8 mouse cellular contexts compared by ENCODE assay signal in the genomic region with DNA sequence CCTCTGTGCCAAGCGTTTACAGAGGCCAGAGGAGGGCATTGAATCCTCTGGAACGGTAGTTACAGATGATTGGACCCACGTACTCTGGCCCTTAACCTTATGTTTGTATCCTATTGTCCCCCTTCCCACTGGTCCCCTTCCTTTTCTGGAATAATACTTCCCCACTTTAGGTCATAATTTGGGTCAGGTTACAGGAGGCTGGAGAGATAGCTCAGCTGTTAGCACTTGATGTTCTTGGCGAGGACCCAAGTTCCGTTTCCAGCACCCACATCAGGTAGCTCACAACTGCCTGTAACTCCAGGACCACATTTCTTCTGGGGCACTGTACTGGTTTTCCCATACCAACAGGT. TPM values are rescaled to one million over a fixed set of nuclear protein-coding genes. Genes with fewer than 3 reads are reported as not detected.
DNase-seq lines count a peak whose midpoint lies in the region; ATAC-seq and TF ChIP-seq lines count a peak whose summit lies in the region.

No protein-coding gene starts in this region.

- ATAC-seq in intestine, embryonic 16.5 days, result no peak
- ATAC-seq in granulocyte monocyte progenitor cell, adult 5-6 weeks (replicated peaks; ENCODE audit: poor library complexity, severe bottlenecking), result no peak

- H3K27ac ChIP-seq in bone marrow macrophage, adult 2 months (ENCODE audit: insufficient read depth, low read depth, low read length), result peak overlapping the region; percentile 96
- H3K27ac ChIP-seq in gastrocnemius, adult 2 months, result peak overlapping the region; percentile 96
- peak overlapping the region; percentile 99 for H3K27ac ChIP-seq in intestine, embryonic 16.5 days (ENCODE audit: low read length)

- peak overlapping the region; percentile 77 for H3K4me2 ChIP-seq in intestine, embryonic 16.5 days (ENCODE audit: low read depth, low read length)

- intact Hi-C loops in heart, postnatal 25 days (cut with DNase I), result loop anchor here (5.0 kb wide), 1 partner anchor 168 kb away; a partner anchor contains a TSS
- intact Hi-C loops in gastrocnemius, adult 2 months (cut with DNase I), result loop anchor here (5.0 kb wide), 1 partner anchor 98 kb away; a partner anchor contains a TSS

- WGBS in intestine, embryonic 16.5 days, result 12% methylated on average over 5 of the region's 5 CpGs

- no peaks in the 10 kb centered on the region for H3K36me3 ChIP-seq in intestine, embryonic 16.5 days (ENCODE audit: control insufficient read depth, insufficient read depth, low read length)

- no peaks in the 10 kb centered on the region for H3K27me3 ChIP-seq in intestine, embryonic 16.5 days (replicated peaks; ENCODE audit: control insufficient read depth, insufficient read depth, low read length)

- peak overlapping the region; percentile 87 for H3K4me3 ChIP-seq in bone marrow macrophage, adult 2 months (ENCODE audit: insufficient read depth, low read length)
- peak overlapping the region; percentile 90 for H3K4me3 ChIP-seq in gastrocnemius, adult 2 months
- H3K4me3 ChIP-seq in intestine, embryonic 16.5 days (ENCODE audit: low read length), result peak overlapping the region; percentile 76

- peaks cover 8% of the 10 kb centered on the region; the same call in 1 of the 2 replicates for H3K4me1 ChIP-seq in bone marrow macrophage, adult 2 months (ENCODE audit: control insufficient read depth, insufficient read depth, low read length)
- H3K4me1 ChIP-seq in intestine, embryonic 16.5 days (ENCODE audit: control insufficient read depth, insufficient read depth, low read length), result peaks cover 9% of the 10 kb centered on the region

- DNase-seq in heart, adult 11 months, result peak; percentile 90
- DNase-seq in heart, postnatal 25 days (ENCODE audit: low spot score), result no peak
- DNase-seq in gastrocnemius, adult 2 months, result peak; percentile 71
- peak; percentile 25 for DNase-seq in lung, postnatal 10 days
- DNase-seq in left cerebral cortex, adult 9 months (ENCODE audit: low spot score in 2 of 2), result no peak

- H3K9ac ChIP-seq in intestine, embryonic 16.5 days (ENCODE audit: low read depth, low read length), result peak overlapping the region; percentile 79

- no peaks in the 10 kb centered on the region for H3K9me3 ChIP-seq in intestine, embryonic 16.5 days (ENCODE audit: control insufficient read depth, low read length)

- TF ChIP-seq CTCF in bone marrow macrophage, adult 2 months (IDR thresholded peaks at IDR 0.05; ENCODE audit: low read depth, low read length), result no peak
- no peak for TF ChIP-seq CTCF in gastrocnemius, adult 2 months (IDR thresholded peaks at IDR 0.05)

- TF ChIP-seq POLR2A in bone marrow macrophage, adult 2 months (IDR thresholded peaks at IDR 0.05; ENCODE audit: borderline replicate concordance, low read depth, low read length), result no peak

RNA-seq across cellular contexts. Expression of a gene that starts 0.7 kb away (rescaled TPM):
- total RNA-seq in heart, postnatal 25 days (2021), result 10 to 100 TPM; 17.7 to 19.6 TPM
- 7.4 and 9.4 TPM in 2 replicates for polyA plus RNA-seq in bone marrow macrophage, adult 2 months (2012; ENCODE audit: insufficient read depth, insufficient read length, missing spikeins)
- 10 to 100 TPM; 10.5 to 14.6 TPM for total RNA-seq in gastrocnemius, adult 2 months (2021)
- polyA plus RNA-seq in intestine, embryonic 16.5 days (2015; fragmentation: Nextera tagmentation; extraction: Ambion mirVana), result 40.8 and 47.9 TPM in 2 replicates
- total RNA-seq in granulocyte monocyte progenitor cell, adult 5-6 weeks (2014; fragmentation: Nextera tagmentation), result 23.9 and 30.6 TPM in 2 replicates
- total RNA-seq in granulocyte monocyte progenitor cell, adult 5-6 weeks (2017), result 28.2 and 28.7 TPM in 2 replicates

RNA-seq across cellular contexts. Expression of a gene that starts 5.2 kb away (rescaled TPM):
- total RNA-seq in heart, postnatal 25 days (2021), result not detected
- polyA plus RNA-seq in bone marrow macrophage, adult 2 months (2012; ENCODE audit: insufficient read depth, insufficient read length, missing spikeins), result not detected in 2 replicates
- total RNA-seq in gastrocnemius, adult 2 months (2021), result under 1 TPM in 1 of 2 experiments, not detected in 1; 0.06 TPM
- polyA plus RNA-seq in intestine, embryonic 16.5 days (2015; fragmentation: Nextera tagmentation; extraction: Ambion mirVana), result 0.09 and 0.31 TPM in 2 replicates
- total RNA-seq in granulocyte monocyte progenitor cell, adult 5-6 weeks (2014; fragmentation: Nextera tagmentation), result 0.13 and 2.1 TPM in 2 replicates
- 0.17 and 1.3 TPM in 2 replicates for total RNA-seq in granulocyte monocyte progenitor cell, adult 5-6 weeks (2017)

RNA-seq across cellular contexts. Expression of a gene that starts 30.2 kb away (rescaled TPM):
- 1 to 10 TPM; 3.8 to 9.2 TPM for total RNA-seq in heart, postnatal 25 days (2021)
- polyA plus RNA-seq in bone marrow macrophage, adult 2 months (2012; ENCODE audit: insufficient read depth, insufficient read length, missing spikeins), result 0.74 TPM in 1 of 2 replicates, not detected in the other
- total RNA-seq in gastrocnemius, adult 2 months (2021), result 1 to 10 TPM; 1.6 to 7.0 TPM
- polyA plus RNA-seq in intestine, embryonic 16.5 days (2015; fragmentation: Nextera tagmentation; extraction: Ambion mirVana), result 1.9 and 2.8 TPM in 2 replicates
- 206 and 211 TPM in 2 replicates for total RNA-seq in granulocyte monocyte progenitor cell, adult 5-6 weeks (2014; fragmentation: Nextera tagmentation)
- 304 and 315 TPM in 2 replicates for total RNA-seq in granulocyte monocyte progenitor cell, adult 5-6 weeks (2017)

RNA-seq across cellular contexts. Expression of a gene that starts 43.4 kb away (rescaled TPM):
- total RNA-seq in heart, postnatal 25 days (2021), result 1 to 10 TPM; 4.1 to 4.9 TPM
- 12.7 and 16.7 TPM in 2 replicates for polyA plus RNA-seq in bone marrow macrophage, adult 2 months (2012; ENCODE audit: insufficient read depth, insufficient read length, missing spikeins)
- 1 to 10 TPM; 7.3 to 7.6 TPM for total RNA-seq in gastrocnemius, adult 2 months (2021)
- polyA plus RNA-seq in intestine, embryonic 16.5 days (2015; fragmentation: Nextera tagmentation; extraction: Ambion mirVana), result 21.4 and 22.4 TPM in 2 replicates
- total RNA-seq in granulocyte monocyte progenitor cell, adult 5-6 weeks (2014; fragmentation: Nextera tagmentation), result 9.3 and 15.8 TPM in 2 replicates
- total RNA-seq in granulocyte monocyte progenitor cell, adult 5-6 weeks (2017), result 14.0 and 23.0 TPM in 2 replicates

RNA-seq across cellular contexts. Expression of a gene that starts 43.5 kb away (rescaled TPM):
- 10 to 100 TPM; 11.6 to 12.5 TPM for total RNA-seq in heart, postnatal 25 days (2021)
- polyA plus RNA-seq in bone marrow macrophage, adult 2 months (2012; ENCODE audit: insufficient read depth, insufficient read length, missing spikeins), result 29.8 and 32.9 TPM in 2 replicates
- 10 to 100 TPM; 11.1 to 11.9 TPM for total RNA-seq in gastrocnemius, adult 2 months (2021)
- 19.9 and 21.2 TPM in 2 replicates for polyA plus RNA-seq in intestine, embryonic 16.5 days (2015; fragmentation: Nextera tagmentation; extraction: Ambion mirVana)
- total RNA-seq in granulocyte monocyte progenitor cell, adult 5-6 weeks (2014; fragmentation: Nextera tagmentation), result 36.1 and 46.0 TPM in 2 replicates
- total RNA-seq in granulocyte monocyte progenitor cell, adult 5-6 weeks (2017), result 65.5 and 67.5 TPM in 2 replicates

Comparison
In these comparisons a context has a peak if more than half of its experiments do, and no peak if none do; other contexts are left out.
1. DNase-seq: peak in heart, adult 11 months (single experiment), gastrocnemius, adult 2 months (single experiment) and lung, postnatal 10 days (single experiment); none in heart, postnatal 25 days (single experiment) and left cerebral cortex, adult 9 months (0 of 2).
2. RNA of a gene that starts 30.2 kb away (total RNA-seq): 206 to 315 TPM in granulocyte monocyte progenitor cell, adult 5-6 weeks; 3.8 to 9.2 TPM in heart, postnatal 25 days and 1.6 to 7.0 TPM in gastrocnemius, adult 2 months; every median in the first group is over 10 times any median in the second.
3. Peak in every context shown above with its lines, with median percentiles within 50 percentile points of each other: H3K27ac ChIP-seq and H3K4me3 ChIP-seq.